Mouse (Mus musculus) spleen, adult 2 months (tissue): ENCODE results near the gene Cdca4. TPM values are rescaled to one million over a fixed set of nuclear protein-coding genes. Genes with fewer than 3 reads are reported as not detected.
"Not testable (repeated sequence)": the region's sequence is repeated elsewhere in the genome, so short reads cannot be mapped to it uniquely, and the experiment has no call there.

ENCODE experiments used
- DNase-seq, 2 experiments: peaks; one replicate each; pipeline versions ENCODE4 v3.0.0 to v3.0.0-alpha.2; 2012 to 2021; ENCODE audit warnings: low spot score in 2 of 2, low read depth in 1 of 2
- H3K27ac ChIP-seq: fragments of 200-500 bp; 2 replicates; pipeline ENCODE4 v1.5.1; 2012; ENCODE audit warnings: low read length, inconsistent platforms; ENCODE audit not compliant: insufficient read depth
- H3K27me3 ChIP-seq: fragments of 200-500 bp; 2 replicates; pipeline ENCODE4 v1.6.1; 2012; ENCODE audit warnings: mild to moderate bottlenecking, moderate library complexity, low read length, inconsistent platforms; ENCODE audit not compliant: control insufficient read depth, insufficient read depth
- H3K36me3 ChIP-seq: fragments of 200-500 bp; 2 replicates; pipeline ENCODE4 v1.6.1; 2012; ENCODE audit warnings: mild to moderate bottlenecking, low read length, inconsistent platforms; ENCODE audit not compliant: control insufficient read depth, insufficient read depth
- H3K4me1 ChIP-seq: fragments of 200-500 bp; 2 replicates; pipeline ENCODE4 v1.6.1; 2011; ENCODE audit warnings: inconsistent platforms; ENCODE audit not compliant: control insufficient read depth, insufficient read depth, insufficient read length
- H3K4me3 ChIP-seq: fragments of 200-500 bp; 2 replicates; pipeline ENCODE4 v1.5.1; 2011; ENCODE audit warnings: mild to moderate bottlenecking, inconsistent platforms; ENCODE audit not compliant: insufficient read depth, insufficient read length; ENCODE audit errors: extremely low read depth
- CTCF ChIP-seq: fragments of 200-500 bp; IDR thresholded peaks from 2 replicates; pipeline ENCODE4 v1.5.1; 2011; ENCODE audit warnings: mild to moderate bottlenecking, inconsistent platforms; ENCODE audit not compliant: insufficient read depth, insufficient read length, insufficient replicate concordance; ENCODE audit errors: extremely low read depth
- POLR2A ChIP-seq: fragments of 200-500 bp; IDR thresholded peaks from 2 replicates; pipeline ENCODE4 v1.6.1; 2011; ENCODE audit warnings: low read depth, low read length, inconsistent platforms
- WGBS: fragments of 180-500 bp; shearing (Covaris S2); methylation state at CpG from one replicate; pipeline ENCODE4 v1.1.7; 2018; 5-methylcytosine and 5-hydroxymethylcytosine counted together
- polyA plus RNA-seq: library from polyadenylated mRNA; depleted of rRNA; stranded (reverse); fragments of >200 nt; gene quantifications from 2 replicates; pipeline ENCODE4 v1.2.3, GENCODE M21; 2012

Gene Cdca4
- polyA plus RNA-seq, 1 experiment = 30.4 TPM

- DNase-seq = no peak
- Histone ChIP-seq H3K4me1 (peaks cover 18% of the 10 kb centered on the region; the same call in 1 of the 2 replicates), H3K27ac (0 out of 2 replicates have a peak overlapping the region, but pooled peaks have one; percentile 10), H3K4me3 (no peak overlapping the region), H3K36me3 (peaks cover 20% of the 10 kb centered on the region), H3K27me3 (no peaks in the 10 kb centered on the region)
- WGBS = 72% methylated on average over 9 of the region's 9 CpGs
- TF ChIP-seq POLR2A = no peak
Observed at GRCm38 (mm10) chr12:112850344-112850743, 21.1 kb upstream of the Cdca4 start.

GRCm38 (mm10) chr12:112849235-112850022 is 20.2 kb upstream of the Cdca4 start:
- DNase-seq = no peak
- H3K27me3 ChIP-seq = no peaks in the 10 kb centered on the region
- H3K4me1 ChIP-seq = peaks cover 10% of the 10 kb centered on the region; the same call in 1 of the 2 replicates
- H3K36me3 ChIP-seq = peaks cover 19% of the 10 kb centered on the region
- peak overlapping the region; percentile 19 for H3K27ac ChIP-seq
- TF ChIP-seq POLR2A (no peak), CTCF (0 out of 2 replicates have a peak, but pooled peaks have one; percentile 2)
- WGBS = 52% methylated on average over 11 of the region's 11 CpGs
- H3K4me3 ChIP-seq = no peak overlapping the region

- Histone ChIP-seq H3K4me3 (no peak overlapping the region), H3K27ac (no peak overlapping the region), H3K36me3 (peaks cover 19% of the 10 kb centered on the region), H3K4me1 (peaks cover 8% of the 10 kb centered on the region; the same call in 1 of the 2 replicates), H3K27me3 (no peaks in the 10 kb centered on the region)
- no peak for DNase-seq
- WGBS = 97% methylated on average over 2 of the region's 2 CpGs
- TF ChIP-seq POLR2A = no peak
- no peak for TF ChIP-seq CTCF
Observed at GRCm38 (mm10) chr12:112847880-112848279, 18.7 kb upstream of the Cdca4 start.

- TF ChIP-seq CTCF = peak; percentile 97; the same call in 1 of the 2 replicates
- no peak for TF ChIP-seq POLR2A
- no peak overlapping the region for H3K4me3 ChIP-seq
- DNase-seq = peak; percentile 60 to 89
- no peaks in the 10 kb centered on the region for H3K27me3 ChIP-seq
- no peak overlapping the region for H3K27ac ChIP-seq
- H3K4me1 ChIP-seq = no peaks in the 10 kb centered on the region; the same call in 1 of the 2 replicates
- no peaks in the 10 kb centered on the region for H3K36me3 ChIP-seq
- WGBS = 22% methylated on average over 3 of the region's 3 CpGs
Observed at GRCm38 (mm10) chr12:112843803-112844202, 14.6 kb upstream of the Cdca4 start.

- not testable (repeated sequence) for DNase-seq, H3K4me3 ChIP-seq, H3K4me1 ChIP-seq, H3K27me3 ChIP-seq, H3K36me3 ChIP-seq, H3K27ac ChIP-seq
- 86% methylated on average over 2 of the region's 2 CpGs for WGBS
Observed at GRCm38 (mm10) chr12:112842128-112842527, 12.9 kb upstream of the Cdca4 start.

GRCm38 (mm10) chr12:112841338-112841892 is 12.2 kb upstream of the Cdca4 start:
- not testable (repeated sequence) for H3K27me3 ChIP-seq, DNase-seq, H3K36me3 ChIP-seq, H3K4me1 ChIP-seq, H3K27ac ChIP-seq, H3K4me3 ChIP-seq
- WGBS = 76% methylated on average over 4 of the region's 4 CpGs
